Mouse (Mus musculus): ENCODE data around the gene Map4k3. TPM values are rescaled to one million over a fixed set of nuclear protein-coding genes. Genes with fewer than 3 reads are reported as not detected.

The Map4k3 gene
- total and polyA plus RNA-seq, 3 experiments, result 3.2 to 4.1 TPM; not detected in 1

- Histone ChIP-seq H3K79me2 (ENCODE audit: control insufficient read depth, insufficient read depth, low read length, poor library complexity) (no peaks in the 10 kb centered on the region), H3K27me3 (ENCODE audit: control insufficient read depth in 1 of 2, insufficient read depth in 2 of 2, low read length in 2 of 2) (no peaks in the 10 kb centered on the region), H3K4me1 (ENCODE audit: control insufficient read depth in 1 of 2, insufficient read depth in 2 of 2, low read length in 2 of 2) (no peaks in the 10 kb centered on the region), H3K4me3 (ENCODE audit: control insufficient read depth in 1 of 2, insufficient read depth in 1 of 2, low read depth in 2 of 2, low read length in 2 of 2) (no peak overlapping the region), H3K9me3 (replicated peaks; ENCODE audit: insufficient read depth, low read length) (no peaks in the 10 kb centered on the region), H3K36me3 (ENCODE audit: control insufficient read depth in 1 of 2, insufficient read depth in 2 of 2, low read length in 2 of 2) (no peaks in the 10 kb centered on the region), H3K9ac (ENCODE audit: control insufficient read depth, low read depth, low read length, poor library complexity, severe bottlenecking) (no peak overlapping the region), H3K27ac (ENCODE audit: control insufficient read depth, low read depth, low read length) (no peak overlapping the region)
- TF ChIP-seq ZMIZ1 (IDR thresholded peaks at IDR 0.05; ENCODE audit: low read depth, low read length) (no peak), E2F4 (IDR thresholded peaks at IDR 0.05; ENCODE audit: borderline replicate concordance, low read depth, low read length) (no peak), CHD2 (IDR thresholded peaks at IDR 0.05; ENCODE audit: low read length) (no peak), ELF1 (IDR thresholded peaks at IDR 0.05; ENCODE audit: low read depth, low read length) (no peak), USF1 (IDR thresholded peaks at IDR 0.05; ENCODE audit: low read depth, low read length) (no peak), ZNF384 (IDR thresholded peaks at IDR 0.05; ENCODE audit: low read depth, low read length) (no peak), MYC (IDR thresholded peaks at IDR 0.05; ENCODE audit: low read depth, low read length) (peak; percentile 78; the same call in 1 of the 2 replicates), SMC3 (IDR thresholded peaks at IDR 0.05; ENCODE audit: low read depth, low read length) (peak; percentile 92), RCOR1 (IDR thresholded peaks at IDR 0.05; ENCODE audit: low read depth, low read length) (no peak), ZC3H11A (IDR thresholded peaks at IDR 0.05; ENCODE audit: low read depth, low read length) (peak; percentile 67), TCF12 (IDR thresholded peaks at IDR 0.05; ENCODE audit: low read depth, low read length) (no peak), GATA1 (IDR thresholded peaks at IDR 0.05; ENCODE audit: low read depth, low read length) (no peak), CTCF (IDR thresholded peaks at IDR 0.05 in 2 of 3, conservative IDR thresholded peaks at IDR 0.05 in 1 of 3; ENCODE audit: control insufficient read depth in 1 of 3, insufficient read depth in 1 of 3, low read depth in 2 of 3, low read length in 3 of 3, poor library complexity in 1 of 3, severe bottlenecking in 1 of 3) (peak; percentile 88 to 94 (median 88)), RAD21 (IDR thresholded peaks at IDR 0.05; ENCODE audit: low read depth, low read length) (peak; percentile 85), HCFC1 (IDR thresholded peaks at IDR 0.05; ENCODE audit: low read depth, low read length) (no peak), POLR2AphosphoS5 (IDR thresholded peaks at IDR 0.05; ENCODE audit: borderline replicate concordance, low read depth, low read length) (no peak), MEF2A (IDR thresholded peaks at IDR 0.05; ENCODE audit: extremely low read depth, insufficient replicate concordance, low read depth, low read length, poor library complexity, severe bottlenecking) (no peak), MXI1 (IDR thresholded peaks at IDR 0.05; ENCODE audit: low read depth, low read length) (no peak), BHLHE40 (IDR thresholded peaks at IDR 0.05; ENCODE audit: borderline replicate concordance, low read depth, low read length) (no peak), MAX (IDR thresholded peaks at IDR 0.05; ENCODE audit: low read length) (peak; percentile 41; the same call in 1 of the 2 replicates), POLR2AphosphoS2 (IDR thresholded peaks at IDR 0.05; ENCODE audit: low read length) (no peak)
- peak; percentile 72 for DNase-seq (ENCODE audit: low read depth, low spot score)
These were observed 107.4 kb downstream of the Map4k3 start for GRCm38 (mm10) chr17:80620786-80621423.
